Mouse (Mus musculus) hindbrain, embryonic 12.5 days (tissue): Measurements from ENCODE around the gene Sprr2b. TPM values are rescaled to one million over a fixed set of nuclear protein-coding genes. Genes with fewer than 3 reads are reported as not detected.

Experiments used
- ATAC-seq: fragments of 200-750 bp; cut with Nextera tagmentation; 2 replicates; pipeline ENCODE4 v1.8.0; 2017; ENCODE audit warnings: moderate TSS enrichment; ENCODE audit not compliant: low FRiP score
- H3K27ac ChIP-seq: fragments of 300-500 bp; sonication (generic); 2 replicates; pipeline ENCODE4 v1.5.1; 2016; ENCODE audit warnings: mild to moderate bottlenecking
- H3K27me3 ChIP-seq: fragments of 300-500 bp; sonication (generic); 2 replicates; pipeline ENCODE4 v1.6.1; 2016; ENCODE audit warnings: mild to moderate bottlenecking
- H3K36me3 ChIP-seq: fragments of 300-500 bp; sonication (generic); 2 replicates; pipeline ENCODE4 v1.6.1; 2016; ENCODE audit warnings: mild to moderate bottlenecking
- H3K4me1 ChIP-seq: fragments of 300-500 bp; sonication (generic); 2 replicates; pipeline ENCODE4 v1.6.1; 2016
- H3K4me2 ChIP-seq: fragments of 300-500 bp; sonication (generic); replicated peaks from 2 replicates; pipeline ENCODE4 v1.6.1; 2016; ENCODE audit warnings: mild to moderate bottlenecking
- H3K4me3 ChIP-seq: fragments of 300-500 bp; sonication (generic); 2 replicates; pipeline ENCODE4 v1.5.1; 2016; ENCODE audit warnings: mild to moderate bottlenecking
- H3K9ac ChIP-seq: fragments of 300-500 bp; sonication (generic); 2 replicates; pipeline ENCODE4 v1.6.1; 2016; ENCODE audit warnings: mild to moderate bottlenecking, moderate library complexity
- H3K9me3 ChIP-seq: fragments of 300-500 bp; sonication (generic); replicated peaks from 2 replicates; pipeline ENCODE4 v1.6.1; 2016; ENCODE audit warnings: mild to moderate bottlenecking
- WGBS: fragments of 180-500 bp; shearing (Covaris S2); methylation state at CpG from one replicate; pipeline ENCODE4 v1.1.7; 2016; 5-methylcytosine and 5-hydroxymethylcytosine counted together
- polyA plus RNA-seq: library from polyadenylated mRNA; unstranded; fragments of >200 nt; fragmentation: Nextera tagmentation; extraction: Ambion mirVana; gene quantifications from 2 replicates; pipeline ENCODE4 v1.2.1, GENCODE M21; 2016

The Sprr2b gene
- polyA plus RNA-seq, 1 experiment from 2014 or later = 2.5 TPM

DNA sequence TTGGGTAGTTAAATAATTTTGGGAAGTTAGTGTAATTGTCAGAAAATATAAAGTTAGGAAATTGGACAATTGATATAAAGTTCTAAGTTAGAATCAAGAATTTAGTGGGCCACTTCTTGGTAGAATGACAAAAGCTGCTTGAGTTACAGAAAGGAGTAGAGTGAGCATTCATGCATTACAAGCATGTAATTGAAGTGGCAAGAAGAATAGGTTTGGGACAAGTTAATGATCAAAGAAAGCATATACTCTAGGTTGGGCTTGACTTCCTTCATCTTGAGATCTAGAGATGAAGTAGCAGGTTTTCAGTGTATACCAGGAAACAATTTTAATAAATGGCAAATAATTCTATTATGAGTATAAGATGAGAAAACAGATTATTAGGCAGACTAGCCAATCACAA lies 45.2 kb downstream of the Sprr2b start:
- Histone ChIP-seq H3K27me3 (no peaks in the 10 kb centered on the region), H3K4me3 (no peak overlapping the region)
- ATAC-seq = no peak

DNA sequence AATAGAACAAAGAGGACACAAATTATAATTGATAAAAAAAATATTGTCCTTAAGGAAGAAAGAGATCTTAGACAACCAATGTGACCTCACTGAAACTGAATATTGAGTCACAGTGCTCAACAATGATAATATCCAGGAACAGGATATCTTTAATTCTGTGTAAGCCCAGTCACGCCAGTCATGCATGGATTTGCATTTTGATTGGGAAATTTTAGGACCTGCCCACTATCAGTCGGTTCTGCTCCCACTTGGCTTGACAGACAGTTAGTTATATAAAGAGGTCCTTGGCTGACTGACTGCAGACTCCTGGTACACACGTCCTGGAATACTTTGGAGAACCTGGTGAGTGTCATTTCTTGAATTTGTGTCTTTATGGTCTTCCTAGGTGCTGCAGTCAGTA lies 48.5 kb downstream of the Sprr2b start, which contains the start of gene Sprr2f:
TSS of gene Sprr2f (plus strand) at position 301 of the 400 bp plus-strand sequence.
- H3K27me3 ChIP-seq = no peaks in the 10 kb centered on the region
- H3K4me2 ChIP-seq = no peak within 1 kb of the TSS
- no peak within 1 kb of the TSS for H3K9ac ChIP-seq
- H3K36me3 ChIP-seq = no peaks in the 10 kb centered on the region
- WGBS = 74% methylated on average over 3 of the region's 3 CpGs
- H3K9me3 ChIP-seq = no peaks in the 10 kb centered on the region
- no peaks in the 10 kb centered on the region for H3K4me1 ChIP-seq
- H3K4me3 ChIP-seq = no peak within 1 kb of the TSS
- no peak for ATAC-seq
- no peak within 1 kb of the TSS for H3K27ac ChIP-seq

More for the DNA sequence above, 45.2 kb downstream of the Sprr2b start:
- Histone ChIP-seq H3K27ac (no peak overlapping the region), H3K4me1 (no peaks in the 10 kb centered on the region), H3K36me3 (no peaks in the 10 kb centered on the region), H3K9me3 (no peaks in the 10 kb centered on the region), H3K9ac (no peak overlapping the region), H3K4me2 (no peak overlapping the region)

Other genes starting within 250 kb of the Sprr2b start
- gene Lor, start 233.5 kb upstream of the Sprr2b start, polyA plus RNA-seq = 7.0 and 8.0 TPM in 2 replicates
- gene Prr9, start 192.7 kb upstream of the Sprr2b start, polyA plus RNA-seq = not detected in 2 replicates
- gene Lelp1, start 173.9 kb upstream of the Sprr2b start, polyA plus RNA-seq = not detected in 2 replicates
- gene Sprr2a1, start 100.8 kb upstream of the Sprr2b start, polyA plus RNA-seq = not detected in 2 replicates
- 0.34 and 0.80 TPM in 2 replicates for gene Sprr2a2, start 100.7 kb upstream of the Sprr2b start, polyA plus RNA-seq
- gene Sprr2a3, start 31.2 kb upstream of the Sprr2b start, polyA plus RNA-seq = not detected in 2 replicates
- gene Sprr2d, start 22.5 kb downstream of the Sprr2b start, polyA plus RNA-seq = not detected in 2 replicates
- gene Sprr2e, start 35.5 kb downstream of the Sprr2b start, polyA plus RNA-seq = not detected in 2 replicates
- gene Sprr2f, start 48.6 kb downstream of the Sprr2b start, polyA plus RNA-seq = not detected in 2 replicates
- not detected in 2 replicates for gene Sprr2h, start 69.1 kb downstream of the Sprr2b start, polyA plus RNA-seq
- gene Sprr2i, start 91.4 kb downstream of the Sprr2b start, polyA plus RNA-seq = not detected in 2 replicates
- not detected in 2 replicates for gene Sprr2j-ps, start 101.5 kb downstream of the Sprr2b start, polyA plus RNA-seq
- 8.3 and 10.0 TPM in 2 replicates for gene Gm9774, start 112.8 kb downstream of the Sprr2b start, polyA plus RNA-seq
- gene Sprr2k, start 116.0 kb downstream of the Sprr2b start, polyA plus RNA-seq = not detected in 2 replicates
- gene Sprr1b, start 122.2 kb downstream of the Sprr2b start, polyA plus RNA-seq = not detected in 2 replicates
- gene Sprr3, start 142.1 kb downstream of the Sprr2b start, polyA plus RNA-seq = not detected in 2 replicates
- gene Sprr1a, start 169.3 kb downstream of the Sprr2b start, polyA plus RNA-seq = not detected in 2 replicates
- not detected in 2 replicates for gene Sprr4, start 183.9 kb downstream of the Sprr2b start, polyA plus RNA-seq
- not detected in 2 replicates for gene 2310046K23Rik, start 217.9 kb downstream of the Sprr2b start, polyA plus RNA-seq